Mouse (Mus musculus): Measurements from ENCODE around the gene Pakap. TPM values are rescaled to one million over a fixed set of nuclear protein-coding genes. Genes with fewer than 3 reads are reported as not detected.

Gene Pakap
- polyA plus RNA-seq, 1 experiment from 2014 or later, result 30.1 TPM

- H3K4me2 ChIP-seq (replicated peaks; ENCODE audit: low read depth, low read length), result no peak overlapping the region
- no peaks in the 10 kb centered on the region for H3K4me1 ChIP-seq (ENCODE audit: control insufficient read depth, insufficient read depth, low read length)
- no peaks in the 10 kb centered on the region for H3K36me3 ChIP-seq (ENCODE audit: control insufficient read depth, insufficient read depth, low read length)
- no peaks in the 10 kb centered on the region for H3K9me3 ChIP-seq (ENCODE audit: control insufficient read depth, low read depth, low read length)
- H3K4me3 ChIP-seq (ENCODE audit: low read depth, low read length), result no peak overlapping the region
- no peak overlapping the region for H3K27ac ChIP-seq (ENCODE audit: low read length)
- WGBS, result 51% methylated on average over 2 of the region's 2 CpGs
- no peak overlapping the region for H3K9ac ChIP-seq (replicated peaks; ENCODE audit: low read depth, low read length)
- no peak for ATAC-seq (ENCODE audit: insufficient number of reproducible peaks, insufficient read depth, low FRiP score, low read depth)
- no peaks in the 10 kb centered on the region for H3K27me3 ChIP-seq (ENCODE audit: control insufficient read depth, insufficient read depth, low read length)
Measured at GRCm38 (mm10) chr4:57723659-57724058, 155.7 kb downstream of the Pakap start.

- WGBS, result 65% methylated on average over 1 of the region's 1 CpGs
- Histone ChIP-seq H3K27ac (ENCODE audit: low read length) (no peak overlapping the region), H3K4me2 (replicated peaks; ENCODE audit: low read depth, low read length) (no peak overlapping the region), H3K27me3 (ENCODE audit: control insufficient read depth, insufficient read depth, low read length) (no peaks in the 10 kb centered on the region), H3K9ac (replicated peaks; ENCODE audit: low read depth, low read length) (no peak overlapping the region), H3K4me3 (ENCODE audit: low read depth, low read length) (no peak overlapping the region), H3K9me3 (ENCODE audit: control insufficient read depth, low read depth, low read length) (no peaks in the 10 kb centered on the region), H3K4me1 (ENCODE audit: control insufficient read depth, insufficient read depth, low read length) (no peaks in the 10 kb centered on the region), H3K36me3 (ENCODE audit: control insufficient read depth, insufficient read depth, low read length) (no peaks in the 10 kb centered on the region)
- ATAC-seq (ENCODE audit: insufficient number of reproducible peaks, insufficient read depth, low FRiP score, low read depth), result no peak
Measured at GRCm38 (mm10) chr4:57725569-57725968, 157.6 kb downstream of the Pakap start.

GRCm38 (mm10) chr4:57728611-57729183 lies 160.7 kb downstream of the Pakap start:
- Histone ChIP-seq H3K4me3 (ENCODE audit: low read depth, low read length) (no peak overlapping the region), H3K9me3 (ENCODE audit: control insufficient read depth, low read depth, low read length) (no peaks in the 10 kb centered on the region), H3K4me1 (ENCODE audit: control insufficient read depth, insufficient read depth, low read length) (no peaks in the 10 kb centered on the region), H3K4me2 (replicated peaks; ENCODE audit: low read depth, low read length) (no peak overlapping the region), H3K9ac (replicated peaks; ENCODE audit: low read depth, low read length) (no peak overlapping the region), H3K36me3 (ENCODE audit: control insufficient read depth, insufficient read depth, low read length) (no peaks in the 10 kb centered on the region), H3K27ac (ENCODE audit: low read length) (no peak overlapping the region), H3K27me3 (ENCODE audit: control insufficient read depth, insufficient read depth, low read length) (no peaks in the 10 kb centered on the region)
- ATAC-seq (ENCODE audit: insufficient number of reproducible peaks, insufficient read depth, low FRiP score, low read depth), result no peak
- WGBS, result 87% methylated on average over 4 of the region's 4 CpGs

- WGBS, result 92% methylated on average over 6 of the region's 6 CpGs
- no peak for ATAC-seq (ENCODE audit: insufficient number of reproducible peaks, insufficient read depth, low FRiP score, low read depth)
- Histone ChIP-seq H3K4me1 (ENCODE audit: control insufficient read depth, insufficient read depth, low read length) (no peaks in the 10 kb centered on the region), H3K4me2 (replicated peaks; ENCODE audit: low read depth, low read length) (no peak overlapping the region), H3K9ac (replicated peaks; ENCODE audit: low read depth, low read length) (no peak overlapping the region), H3K9me3 (ENCODE audit: control insufficient read depth, low read depth, low read length) (no peaks in the 10 kb centered on the region), H3K36me3 (ENCODE audit: control insufficient read depth, insufficient read depth, low read length) (no peaks in the 10 kb centered on the region), H3K27ac (ENCODE audit: low read length) (no peak overlapping the region), H3K4me3 (ENCODE audit: low read depth, low read length) (no peak overlapping the region), H3K27me3 (ENCODE audit: control insufficient read depth, insufficient read depth, low read length) (no peaks in the 10 kb centered on the region)
Measured at GRCm38 (mm10) chr4:57730047-57730446, 162.1 kb downstream of the Pakap start.

GRCm38 (mm10) chr4:57730801-57731598 lies 163.0 kb downstream of the Pakap start:
- Histone ChIP-seq H3K9ac (replicated peaks; ENCODE audit: low read depth, low read length) (no peak overlapping the region), H3K4me2 (replicated peaks; ENCODE audit: low read depth, low read length) (no peak overlapping the region), H3K4me1 (ENCODE audit: control insufficient read depth, insufficient read depth, low read length) (no peaks in the 10 kb centered on the region), H3K27ac (ENCODE audit: low read length) (no peak overlapping the region), H3K9me3 (ENCODE audit: control insufficient read depth, low read depth, low read length) (no peaks in the 10 kb centered on the region), H3K27me3 (ENCODE audit: control insufficient read depth, insufficient read depth, low read length) (no peaks in the 10 kb centered on the region), H3K4me3 (ENCODE audit: low read depth, low read length) (no peak overlapping the region), H3K36me3 (ENCODE audit: control insufficient read depth, insufficient read depth, low read length) (no peaks in the 10 kb centered on the region)
- WGBS, result 76% methylated on average over 11 of the region's 11 CpGs
- ATAC-seq (ENCODE audit: insufficient number of reproducible peaks, insufficient read depth, low FRiP score, low read depth), result no peak

GRCm38 (mm10) chr4:57732351-57732750 lies 164.4 kb downstream of the Pakap start:
- WGBS, result 74% methylated on average over 5 of the region's 5 CpGs

GRCm38 (mm10) chr4:57733445-57733844 lies 165.5 kb downstream of the Pakap start:
- Histone ChIP-seq H3K4me1 (ENCODE audit: control insufficient read depth, insufficient read depth, low read length) (no peaks in the 10 kb centered on the region), H3K27ac (ENCODE audit: low read length) (no peak overlapping the region), H3K4me3 (ENCODE audit: low read depth, low read length) (no peak overlapping the region), H3K9ac (replicated peaks; ENCODE audit: low read depth, low read length) (no peak overlapping the region), H3K27me3 (ENCODE audit: control insufficient read depth, insufficient read depth, low read length) (no peaks in the 10 kb centered on the region), H3K4me2 (replicated peaks; ENCODE audit: low read depth, low read length) (no peak overlapping the region), H3K36me3 (ENCODE audit: control insufficient read depth, insufficient read depth, low read length) (no peaks in the 10 kb centered on the region), H3K9me3 (ENCODE audit: control insufficient read depth, low read depth, low read length) (no peaks in the 10 kb centered on the region)
- ATAC-seq (ENCODE audit: insufficient number of reproducible peaks, insufficient read depth, low FRiP score, low read depth), result no peak
- WGBS, result 81% methylated on average over 3 of the region's 3 CpGs

More at GRCm38 (mm10) chr4:57732351-57732750, 164.4 kb downstream of the Pakap start:
- no peak for ATAC-seq (ENCODE audit: insufficient number of reproducible peaks, insufficient read depth, low FRiP score, low read depth)
- no peak overlapping the region for H3K4me3 ChIP-seq (ENCODE audit: low read depth, low read length)
- H3K9me3 ChIP-seq (ENCODE audit: control insufficient read depth, low read depth, low read length), result no peaks in the 10 kb centered on the region
- H3K36me3 ChIP-seq (ENCODE audit: control insufficient read depth, insufficient read depth, low read length), result no peaks in the 10 kb centered on the region
- no peak overlapping the region for H3K27ac ChIP-seq (ENCODE audit: low read length)
- H3K27me3 ChIP-seq (ENCODE audit: control insufficient read depth, insufficient read depth, low read length), result no peaks in the 10 kb centered on the region
- no peaks in the 10 kb centered on the region for H3K4me1 ChIP-seq (ENCODE audit: control insufficient read depth, insufficient read depth, low read length)
- no peak overlapping the region for H3K4me2 ChIP-seq (replicated peaks; ENCODE audit: low read depth, low read length)
- no peak overlapping the region for H3K9ac ChIP-seq (replicated peaks; ENCODE audit: low read depth, low read length)

- H3K4me3 ChIP-seq (ENCODE audit: low read depth, low read length), result no peak overlapping the region
- H3K9ac ChIP-seq (replicated peaks; ENCODE audit: low read depth, low read length), result no peak overlapping the region
- H3K36me3 ChIP-seq (ENCODE audit: control insufficient read depth, insufficient read depth, low read length), result no peaks in the 10 kb centered on the region
- H3K27me3 ChIP-seq (ENCODE audit: control insufficient read depth, insufficient read depth, low read length), result no peaks in the 10 kb centered on the region
- 78% methylated on average over 5 of the region's 5 CpGs for WGBS
- H3K4me2 ChIP-seq (replicated peaks; ENCODE audit: low read depth, low read length), result no peak overlapping the region
- no peak for ATAC-seq (ENCODE audit: insufficient number of reproducible peaks, insufficient read depth, low FRiP score, low read depth)
- H3K27ac ChIP-seq (ENCODE audit: low read length), result no peak overlapping the region
- no peaks in the 10 kb centered on the region for H3K4me1 ChIP-seq (ENCODE audit: control insufficient read depth, insufficient read depth, low read length)
- H3K9me3 ChIP-seq (ENCODE audit: control insufficient read depth, low read depth, low read length), result no peaks in the 10 kb centered on the region
Measured at GRCm38 (mm10) chr4:57735426-57735825, 167.4 kb downstream of the Pakap start.
